Comparison of ENCODE assay signal across 16 mouse cellular contexts in genomic region chr15:63081972-63082371, GRCm38 (mm10).
DNase-seq lines count a peak whose midpoint lies in the region; TF ChIP-seq lines count a peak whose summit lies in the region.
"Had no signal": no experiment of that assay in that cellular context is flagged by ENCODE, and none has a peak within 500 bp of the region (broad histone marks: within the 10 kb centered on the region; RNA-seq: fewer than 3 reads in every experiment).

No protein-coding gene starts in this region.

- H3K4me3 ChIP-seq in layer of hippocampus, adult 2 months: no peak overlapping the region
- H3K4me3 ChIP-seq: embryonic facial prominence, embryonic 12.5 days; gastrocnemius, adult 2 months; heart, embryonic 10.5 days; liver, embryonic 13.5 days; midbrain, embryonic 10.5 days had no signal

- TF ChIP-seq POLR2A in brain, embryonic 14.5 days (IDR thresholded peaks at IDR 0.05; ENCODE audit: borderline replicate concordance, extremely low read depth, insufficient read depth, insufficient read length, poor library complexity, severe bottlenecking): no peak

- DNase-seq in heart, adult 18-20 months: peak; percentile 8 to 27
- no peak for DNase-seq in heart, postnatal 25 days (ENCODE audit: low spot score)
- peak; percentile 20 for DNase-seq in brain, embryonic 14.5 days (ENCODE audit: low read depth)
- DNase-seq in layer of hippocampus, adult 2 months (ENCODE audit: low spot score in 2 of 2): peak; percentile 36 to 54
- DNase-seq in left cerebral cortex, postnatal 4 days: peak; percentile 8
- no peak for DNase-seq in gastrocnemius, postnatal 36 days
- DNase-seq in ovary, postnatal 14 days (ENCODE audit: low spot score): no peak
- DNase-seq: adrenal gland, adult 8-10 months; gastrocnemius, adult 2 months; kidney, adult 18-20 months; kidney, postnatal 25 days; liver, embryonic 13.5 days; lung, postnatal 14 days had no signal

- no peak for TF ChIP-seq CTCF in brain, embryonic 14.5 days (IDR thresholded peaks at IDR 0.05; ENCODE audit: borderline replicate concordance, extremely low read depth, insufficient read depth, insufficient read length)
- no peak for TF ChIP-seq CTCF in layer of hippocampus, adult 2 months (conservative IDR thresholded peaks at IDR 0.05)

- intact Hi-C loops in heart, postnatal 25 days (cut with DNase I): no loop called here
- intact Hi-C loops in left cerebral cortex, postnatal 4 days (cut with DNase I): no loop called here
- intact Hi-C loops in gastrocnemius, postnatal 36 days (cut with DNase I): no loop called here

- H3K27ac ChIP-seq in layer of hippocampus, adult 2 months: peak overlapping the region; percentile 87
- H3K27ac ChIP-seq: embryonic facial prominence, embryonic 12.5 days; gastrocnemius, adult 2 months; heart, embryonic 10.5 days; liver, embryonic 13.5 days; midbrain, embryonic 10.5 days had no signal

Comparison
In these comparisons a context has a peak if more than half of its experiments do, and no peak if none do; other contexts are left out.
1. DNase-seq: peak in heart, adult 18-20 months (2 of 2), brain, embryonic 14.5 days (single experiment), layer of hippocampus, adult 2 months (2 of 2) and left cerebral cortex, postnatal 4 days (single experiment); none in heart, postnatal 25 days (single experiment), gastrocnemius, postnatal 36 days (0 of 2) and ovary, postnatal 14 days (single experiment).